Mouse (Mus musculus): Measurements from ENCODE around the gene Glrx5.

DNA sequence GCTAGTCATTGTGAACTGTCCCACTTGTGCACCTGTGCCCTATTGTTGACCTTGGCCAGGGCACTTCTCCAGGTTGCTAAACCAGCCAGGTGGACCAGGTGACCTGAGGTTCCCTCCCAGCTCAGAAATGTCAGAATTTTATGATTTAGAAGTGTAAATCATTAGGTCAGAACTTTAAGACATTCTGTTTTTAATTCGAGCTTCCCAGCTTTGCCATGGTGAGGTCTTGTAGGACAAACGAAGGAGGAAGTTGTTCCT is 26.8 kb upstream of the Glrx5 start:
- TF ChIP-seq POLR2A (IDR thresholded peaks at IDR 0.05; ENCODE audit: borderline replicate concordance, low read depth, low read length) (no peak), CTCF (IDR thresholded peaks at IDR 0.05; ENCODE audit: low read depth, low read length) (no peak)
